Mouse (Mus musculus) frontal cortex, adult (tissue): ENCODE data around the gene Tmem243.

Experiments used
- ATAC-seq: cut with Nextera tagmentation; 2 replicates; pipeline ENCODE4 v1.9.2; 2017; ENCODE audit warnings: mild to moderate bottlenecking, moderate library complexity, mixed read lengths; ENCODE audit not compliant: low TSS enrichment

The Tmem243 gene

GRCm38 (mm10) chr5:9173295-9173694 is 72.8 kb downstream of the Tmem243 start:
- ATAC-seq: no peak

GRCm38 (mm10) chr5:9186467-9186866 is 86.0 kb downstream of the Tmem243 start:
- ATAC-seq: no peak
